Mouse (Mus musculus) thymus, adult 2 months (tissue): ENCODE measurements at regions not wholly inside any gene's neighbourhood (a gene's known extent, or its start where the extent isn't known, plus 50 kb on each side); places are given as distances from the start of the nearest gene placed in this dataset.

ENCODE experiments used
- DNase-seq: peaks from one replicate; pipeline ENCODE4 v3.0.0; 2021
- H3K27ac ChIP-seq: fragments of 200-500 bp; 2 replicates; pipeline ENCODE4 v1.5.1; 2012; ENCODE audit warnings: low read length, control low read depth; ENCODE audit not compliant: control insufficient read depth, insufficient read depth
- H3K27me3 ChIP-seq: fragments of 200-500 bp; 2 replicates; pipeline ENCODE4 v1.6.1; 2012; ENCODE audit warnings: mild to moderate bottlenecking, low read length, moderate library complexity, mixed read lengths; ENCODE audit not compliant: control insufficient read depth, insufficient read depth
- H3K36me3 ChIP-seq: fragments of 200-500 bp; 2 replicates; pipeline ENCODE4 v1.6.1; 2012; ENCODE audit warnings: mild to moderate bottlenecking, low read length, moderate library complexity; ENCODE audit not compliant: control insufficient read depth, insufficient read depth
- H3K4me1 ChIP-seq: fragments of 200-500 bp; replicated peaks from 2 replicates; pipeline ENCODE4 v1.6.1; 2012; ENCODE audit warnings: low read length; ENCODE audit not compliant: control insufficient read depth, insufficient read depth
- H3K4me3 ChIP-seq: fragments of 200-500 bp; 2 replicates; pipeline ENCODE4 v1.5.1; 2012; ENCODE audit warnings: mild to moderate bottlenecking, low read length, control low read depth, moderate library complexity; ENCODE audit not compliant: control insufficient read depth, insufficient read depth
- CTCF ChIP-seq: fragments of 200-500 bp; IDR thresholded peaks from 2 replicates; pipeline ENCODE4 v1.5.1; 2012; ENCODE audit warnings: mild to moderate bottlenecking, control low read depth, low read length, moderate library complexity, borderline replicate concordance; ENCODE audit not compliant: control insufficient read depth, poor library complexity, insufficient read depth; ENCODE audit errors: extremely low read depth
- POLR2A ChIP-seq: fragments of 200-500 bp; IDR thresholded peaks from 2 replicates; pipeline ENCODE4 v1.6.1; 2012; ENCODE audit warnings: mild to moderate bottlenecking, low read length, control low read depth, moderate library complexity; ENCODE audit not compliant: control insufficient read depth, poor library complexity, insufficient read depth; ENCODE audit errors: extremely low read depth
- WGBS: fragments of 180-500 bp; shearing (Covaris S2); methylation state at CpG from one replicate; pipeline ENCODE4 v1.1.7; 2018; 5-methylcytosine and 5-hydroxymethylcytosine counted together

GRCm38 (mm10) chr7:72837992-72838655 lies 531.7 kb upstream of the Mctp2 start:
- 87% methylated on average over 6 of the region's 6 CpGs for WGBS
- Histone ChIP-seq H3K4me3 (no peak overlapping the region), H3K27me3 (no peaks in the 10 kb centered on the region), H3K27ac (no peak overlapping the region), H3K36me3 (no peaks in the 10 kb centered on the region), H3K4me1 (no peaks in the 10 kb centered on the region)
- no peak for DNase-seq
- TF ChIP-seq CTCF (no peak), POLR2A (no peak)

GRCm38 (mm10) chr7:72851346-72851745 lies 524.0 kb upstream of the Rgma start:
- WGBS, result 90% methylated on average over 1 of the region's 1 CpGs
- H3K27ac ChIP-seq, result no peak overlapping the region
- no peaks in the 10 kb centered on the region for H3K27me3 ChIP-seq
- H3K36me3 ChIP-seq, result no peaks in the 10 kb centered on the region
- H3K4me1 ChIP-seq, result no peaks in the 10 kb centered on the region
- TF ChIP-seq POLR2A (no peak), CTCF (no peak)
- no peak for DNase-seq
- no peak overlapping the region for H3K4me3 ChIP-seq

DNA sequence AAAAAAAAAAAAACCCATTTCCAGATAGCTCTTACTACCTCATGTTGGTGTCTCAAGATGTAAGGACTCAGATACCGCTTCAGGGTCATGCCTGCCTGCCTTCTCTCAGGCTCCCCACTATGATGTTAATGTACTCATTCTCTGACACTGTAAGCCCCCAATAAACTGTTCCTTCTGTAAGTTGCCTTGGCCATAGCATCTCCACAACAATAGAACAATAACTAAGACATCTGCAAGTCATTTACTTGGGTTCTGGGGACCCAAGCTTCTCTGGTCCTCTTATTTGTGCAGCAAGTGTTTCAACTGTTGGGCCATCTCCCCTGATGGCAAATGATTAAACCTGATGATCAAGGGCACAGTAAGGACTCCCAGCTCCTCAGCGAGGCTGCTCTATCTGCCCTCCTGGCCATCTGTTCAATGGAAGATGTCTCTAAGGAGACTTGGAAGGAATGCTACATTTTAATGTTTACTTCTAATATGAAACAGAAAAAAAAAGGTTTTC lies 520.8 kb upstream of the Rgma start:
- no peak for TF ChIP-seq POLR2A
- Histone ChIP-seq H3K36me3 (no peaks in the 10 kb centered on the region), H3K27me3 (no peaks in the 10 kb centered on the region), H3K4me1 (no peaks in the 10 kb centered on the region), H3K27ac (no peak overlapping the region), H3K4me3 (no peak overlapping the region)
- 88% methylated on average over 2 of the region's 2 CpGs for WGBS
- DNase-seq, result no peak

- WGBS, result 84% methylated on average over 6 of the region's 6 CpGs
- H3K36me3 ChIP-seq, result no peaks in the 10 kb centered on the region
- H3K27me3 ChIP-seq, result no peaks in the 10 kb centered on the region
- no peak overlapping the region for H3K27ac ChIP-seq
- no peak overlapping the region for H3K4me3 ChIP-seq
- no peak for DNase-seq
- no peaks in the 10 kb centered on the region for H3K4me1 ChIP-seq
- TF ChIP-seq CTCF (no peak), POLR2A (no peak)
These were observed 508.1 kb upstream of the Rgma start for GRCm38 (mm10) chr7:72866966-72867754.

DNA sequence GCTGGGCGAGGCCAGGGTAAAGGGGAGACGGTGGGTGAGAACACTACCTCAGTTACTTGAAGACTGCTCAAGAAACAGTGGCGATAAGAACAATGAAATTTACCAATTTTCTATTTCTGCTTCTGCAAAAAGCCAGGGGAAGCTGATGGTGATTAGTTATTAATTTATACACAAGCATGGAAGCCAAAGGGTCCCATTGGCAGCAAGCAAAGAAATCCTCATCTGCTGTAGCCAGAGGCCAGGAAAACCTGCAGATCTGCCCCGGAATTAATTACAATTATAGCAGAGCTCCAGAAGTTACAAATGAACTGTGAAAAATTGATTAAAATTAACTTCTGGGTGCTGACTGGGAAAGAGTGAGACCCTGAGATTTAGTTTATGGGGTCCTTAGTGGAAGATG lies 506.2 kb upstream of the Rgma start:
- no peaks in the 10 kb centered on the region for H3K27me3 ChIP-seq

DNA sequence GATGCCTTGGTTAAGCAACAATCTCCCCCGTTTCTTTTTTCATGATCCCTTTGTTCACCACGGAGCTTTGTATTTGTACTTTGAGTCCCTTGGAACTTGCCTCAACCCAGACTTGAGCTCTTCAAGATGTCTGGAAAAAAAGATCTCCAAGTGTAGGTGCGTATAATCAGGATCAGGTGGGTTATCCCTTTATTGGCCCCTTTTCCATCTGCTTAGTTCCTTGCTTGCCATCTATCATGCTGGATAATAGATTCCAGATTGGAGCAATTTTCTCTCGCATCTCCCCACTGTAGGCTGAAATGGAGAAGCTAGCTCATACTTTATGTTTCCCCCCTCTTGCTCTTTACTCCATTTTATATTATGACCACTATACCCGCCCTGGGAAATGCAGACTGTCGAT lies 474.5 kb upstream of the Rgma start:
- 84% methylated on average over 6 of the region's 6 CpGs for WGBS
- H3K27ac ChIP-seq, result no peak overlapping the region
- H3K36me3 ChIP-seq, result no peaks in the 10 kb centered on the region
- no peak for DNase-seq
- no peaks in the 10 kb centered on the region for H3K27me3 ChIP-seq
- no peak for TF ChIP-seq POLR2A
- H3K4me1 ChIP-seq, result no peaks in the 10 kb centered on the region
- H3K4me3 ChIP-seq, result no peak overlapping the region

More for the DNA sequence above, 506.2 kb upstream of the Rgma start:
- no peak overlapping the region for H3K27ac ChIP-seq
- TF ChIP-seq POLR2A (no peak), CTCF (no peak)
- no peaks in the 10 kb centered on the region for H3K4me1 ChIP-seq
- H3K36me3 ChIP-seq, result no peaks in the 10 kb centered on the region
- no peak for DNase-seq
- WGBS, result 95% methylated on average over 4 of the region's 4 CpGs
- no peak overlapping the region for H3K4me3 ChIP-seq

DNA sequence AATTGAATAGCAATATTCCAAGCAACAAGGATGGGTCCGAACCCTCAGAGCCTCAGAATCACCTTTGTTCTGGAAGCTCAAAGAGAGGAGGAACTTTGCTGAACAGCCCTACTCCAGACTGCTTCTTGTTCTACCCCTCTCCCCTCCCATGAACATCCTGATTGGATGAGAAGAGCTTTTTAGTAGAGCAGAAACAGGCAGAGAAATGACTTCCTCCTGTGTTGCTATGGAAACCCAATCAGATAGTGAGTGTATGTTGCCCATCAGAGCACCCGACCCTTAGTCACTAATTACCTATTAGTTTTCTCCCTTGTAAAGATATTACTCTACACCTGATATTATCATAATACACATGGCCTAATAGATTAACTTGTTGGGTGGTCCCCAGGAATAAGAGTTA lies 469.4 kb upstream of the Rgma start:
- Histone ChIP-seq H3K4me3 (no peak overlapping the region), H3K36me3 (no peaks in the 10 kb centered on the region), H3K4me1 (no peaks in the 10 kb centered on the region), H3K27ac (no peak overlapping the region), H3K27me3 (no peaks in the 10 kb centered on the region)
- DNase-seq, result no peak
- WGBS, result 61% methylated on average over 2 of the region's 2 CpGs
- no peak for TF ChIP-seq CTCF
- TF ChIP-seq POLR2A, result no peak
